Mouse (Mus musculus) bone marrow, adult 2 months (tissue): ENCODE measurements around the gene Elmsan1. TPM values are rescaled to one million over a fixed set of nuclear protein-coding genes. Genes with fewer than 3 reads are reported as not detected.

ENCODE experiments used
- H3K27ac ChIP-seq: fragments of 200-500 bp; 2 replicates; pipeline ENCODE4 v1.5.1; 2012; ENCODE audit warnings: low read depth, mild to moderate bottlenecking, control low read depth, inconsistent platforms, low read length; ENCODE audit not compliant: control insufficient read depth, poor library complexity, insufficient read depth
- H3K4me1 ChIP-seq: fragments of 200-500 bp; 2 replicates; pipeline ENCODE4 v1.6.1; 2011; ENCODE audit warnings: low read length; ENCODE audit not compliant: control insufficient read depth, insufficient read depth
- H3K4me3 ChIP-seq: fragments of 200-500 bp; replicated peaks from 2 replicates; pipeline ENCODE3; 2011; ENCODE audit warnings: mild to moderate bottlenecking, low read depth, low read length, control low read depth; ENCODE audit not compliant: control insufficient read depth
- CTCF ChIP-seq: fragments of 200-500 bp; IDR thresholded peaks from 2 replicates; pipeline ENCODE4 v1.5.1; 2011; ENCODE audit warnings: low read length, control low read depth; ENCODE audit not compliant: control insufficient read depth, insufficient read depth
- POLR2A ChIP-seq: fragments of 200-500 bp; IDR thresholded peaks from 2 replicates; pipeline ENCODE4 v1.6.1; 2011; ENCODE audit warnings: low read depth, mild to moderate bottlenecking, control low read depth, low read length, borderline replicate concordance; ENCODE audit not compliant: control insufficient read depth
- WGBS: fragments of 180-500 bp; shearing (Covaris S2); methylation state at CpG from one replicate; pipeline ENCODE4 v1.1.7; 2018; 5-methylcytosine and 5-hydroxymethylcytosine counted together
- polyA plus RNA-seq: library from polyadenylated mRNA; stranded (reverse); fragments of >200 nt; gene quantifications from 2 replicates; pipeline ENCODE4 v1.2.4, GENCODE M21; 2011; ENCODE audit warnings: low replicate concordance; ENCODE audit not compliant: missing spikeins, insufficient read depth, insufficient read length

Elmsan1 gene
- polyA plus RNA-seq, 1 experiment: 20.0 TPM

DNA sequence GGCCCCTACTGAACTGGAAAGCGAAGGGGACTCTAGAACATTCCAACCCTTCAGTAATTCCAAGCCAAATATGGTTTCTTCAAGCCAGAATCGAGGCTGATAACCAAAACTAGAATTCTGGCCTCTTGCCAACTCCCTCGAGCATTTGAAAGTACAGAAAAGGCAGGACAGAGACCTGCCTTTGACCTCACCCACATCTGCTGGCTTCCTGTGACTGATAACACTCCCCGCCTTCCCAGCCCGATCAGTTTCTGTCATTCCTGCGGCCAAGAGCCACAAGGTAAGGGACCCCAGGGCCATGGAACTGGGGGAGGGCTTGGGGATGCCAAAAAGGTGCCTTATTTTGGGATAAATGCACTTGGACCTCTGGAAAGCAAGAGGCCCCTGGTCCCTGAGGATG is 67.7 kb downstream of the Elmsan1 start:
- TF ChIP-seq CTCF (no peak), POLR2A (peak; percentile 33; the same call in 1 of the 2 replicates)
- WGBS: 48% methylated on average over 6 of the region's 6 CpGs
- peak overlapping the region; percentile 50 for H3K4me3 ChIP-seq
- H3K27ac ChIP-seq: peak overlapping the region; percentile 45; the same call in 1 of the 2 replicates
- no peaks in the 10 kb centered on the region; the same call in 1 of the 2 replicates for H3K4me1 ChIP-seq

GRCm38 (mm10) chr12:84149971-84150370 is 68.7 kb downstream of the Elmsan1 start:
- TF ChIP-seq POLR2A (no peak), CTCF (no peak)
- Histone ChIP-seq H3K4me3 (no peak overlapping the region), H3K27ac (no peak overlapping the region), H3K4me1 (no peaks in the 10 kb centered on the region; the same call in 1 of the 2 replicates)
- WGBS: 96% methylated on average over 15 of the region's 15 CpGs

GRCm38 (mm10) chr12:84148622-84149012 is 70.1 kb downstream of the Elmsan1 start:
- 24% methylated on average over 10 of the region's 10 CpGs for WGBS
- H3K4me3 ChIP-seq: peak overlapping the region; percentile 80
- H3K4me1 ChIP-seq: no peaks in the 10 kb centered on the region; the same call in 1 of the 2 replicates
- H3K27ac ChIP-seq: no peak overlapping the region; the same call in none of the 2 replicates
- TF ChIP-seq CTCF (no peak), POLR2A (no peak)

DNA sequence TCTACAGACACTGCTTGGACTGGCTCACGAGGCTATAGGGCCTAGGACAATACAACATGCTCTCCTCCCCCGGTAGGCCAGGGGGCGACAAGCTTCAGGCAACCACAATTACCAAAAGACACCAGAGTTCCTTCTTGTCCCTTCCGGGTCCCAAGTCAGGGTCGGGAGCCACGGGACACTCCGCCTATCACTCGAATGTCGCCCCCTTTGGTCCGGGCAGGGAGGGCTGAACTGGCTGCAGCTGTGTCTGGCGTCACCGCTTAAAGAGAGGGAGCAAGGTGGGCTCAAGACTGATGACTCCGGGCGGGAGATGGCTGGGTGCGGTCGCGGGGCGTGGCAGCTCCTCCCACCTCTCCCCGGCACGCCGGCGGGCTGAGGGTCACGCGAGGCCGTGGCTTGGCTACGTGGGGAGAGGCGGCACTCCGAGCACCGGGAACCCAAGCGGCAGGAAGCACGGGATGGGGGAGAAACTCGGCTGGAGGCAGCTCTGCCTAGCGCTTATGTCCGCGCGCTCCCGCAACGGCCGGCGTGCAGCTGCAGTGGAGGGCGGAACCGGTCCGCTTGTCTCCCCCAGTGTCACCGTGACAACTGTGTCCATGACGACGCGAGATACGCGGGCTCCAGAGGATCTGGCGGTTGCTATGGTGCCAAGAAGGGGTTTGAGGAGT is 70.6 kb downstream of the Elmsan1 start, which contains the start of gene Pnma1:
Gene Pnma1, minus strand, starts transcription at position 536 of the 668 bp plus-strand sequence.
- TF ChIP-seq CTCF: peak; percentile 43; the same call in 1 of the 2 replicates
- TF ChIP-seq POLR2A: no peak
- Histone ChIP-seq H3K4me1 (no peaks in the 10 kb centered on the region; the same call in 1 of the 2 replicates), H3K4me3 (peak within 1 kb of the TSS; percentile 80), H3K27ac (peak within 1 kb of the TSS; percentile 71)
- 4% methylated on average over 50 of the region's 50 CpGs for WGBS

- no peak overlapping the region for H3K27ac ChIP-seq
- H3K4me1 ChIP-seq: no peaks in the 10 kb centered on the region; the same call in 1 of the 2 replicates
- no peak for TF ChIP-seq POLR2A
- TF ChIP-seq CTCF: no peak
- H3K4me3 ChIP-seq: no peak overlapping the region
- 88% methylated on average over 14 of the region's 14 CpGs for WGBS
Measured at GRCm38 (mm10) chr12:84142281-84143050, 76.2 kb downstream of the Elmsan1 start.

GRCm38 (mm10) chr12:84141271-84141670 is 77.4 kb downstream of the Elmsan1 start:
- Histone ChIP-seq H3K27ac (no peak overlapping the region), H3K4me3 (no peak overlapping the region), H3K4me1 (no peaks in the 10 kb centered on the region; the same call in 1 of the 2 replicates)
- TF ChIP-seq POLR2A (no peak), CTCF (no peak)
- 88% methylated on average over 4 of the region's 4 CpGs for WGBS

GRCm38 (mm10) chr12:84140135-84140534 is 78.5 kb downstream of the Elmsan1 start:
- Histone ChIP-seq H3K27ac (no peak overlapping the region), H3K4me1 (no peaks in the 10 kb centered on the region; the same call in 1 of the 2 replicates), H3K4me3 (no peak overlapping the region)
- TF ChIP-seq CTCF (no peak), POLR2A (no peak)
- WGBS: 50% methylated on average over 4 of the region's 4 CpGs

DNA sequence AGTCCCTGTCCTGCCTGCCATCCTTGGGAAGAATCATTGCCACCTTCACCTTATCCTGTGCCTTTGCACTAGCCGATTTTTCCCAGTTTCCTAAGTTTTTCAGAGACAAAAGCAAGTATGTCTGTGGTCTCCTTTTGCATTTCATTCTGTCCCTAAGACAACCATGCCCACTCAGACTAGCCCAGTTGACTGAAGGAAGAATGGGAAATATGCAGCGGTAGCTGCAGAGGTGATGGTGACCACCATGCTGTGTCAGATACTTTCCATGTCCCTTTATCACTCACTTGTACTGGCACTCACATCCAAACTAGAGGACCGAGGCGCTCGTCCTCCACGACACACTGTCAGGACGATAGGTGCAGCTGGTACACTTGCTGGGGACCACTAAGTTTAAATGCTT is 81.5 kb downstream of the Elmsan1 start:
- no peak overlapping the region for H3K4me3 ChIP-seq
- TF ChIP-seq POLR2A: no peak
- no peak for TF ChIP-seq CTCF
- WGBS: 88% methylated on average over 7 of the region's 7 CpGs
- no peak overlapping the region for H3K27ac ChIP-seq
- H3K4me1 ChIP-seq: no peaks in the 10 kb centered on the region; the same call in 1 of the 2 replicates
